Mouse (Mus musculus) embryonic fibroblast, embryonic 13.5 days (primary cell): ENCODE data around the gene Snai3. TPM values are rescaled to one million over a fixed set of nuclear protein-coding genes. Genes with fewer than 3 reads are reported as not detected.

ENCODE experiments used
- H3K27ac ChIP-seq: 2 replicates; pipeline ENCODE4 v1.5.1; 2012; ENCODE audit warnings: low read length, control low read depth, inconsistent platforms; ENCODE audit not compliant: insufficient read depth
- H3K4me1 ChIP-seq: 2 replicates; pipeline ENCODE4 v1.6.1; 2011; ENCODE audit warnings: low read length; ENCODE audit not compliant: control insufficient read depth, insufficient read depth
- H3K4me3 ChIP-seq: 2 replicates; pipeline ENCODE4 v1.5.1; 2011; ENCODE audit warnings: mild to moderate bottlenecking, control low read depth, low read length; ENCODE audit not compliant: insufficient read depth
- CTCF ChIP-seq: IDR thresholded peaks from 2 replicates; pipeline ENCODE4 v1.5.1; 2011; ENCODE audit warnings: mild to moderate bottlenecking, control low read depth, low read length, moderate library complexity, borderline replicate concordance; ENCODE audit not compliant: insufficient read depth
- POLR2A ChIP-seq: IDR thresholded peaks from 2 replicates; pipeline ENCODE4 v1.6.1; 2011; ENCODE audit warnings: low read depth, mild to moderate bottlenecking, control low read depth, low read length, moderate library complexity
- polyA plus RNA-seq: library from polyadenylated mRNA; stranded (reverse); fragments of >200 nt; gene quantifications from 2 replicates; pipeline ENCODE4 v1.2.4, GENCODE M21; 2011; ENCODE audit warnings: low read depth; ENCODE audit not compliant: missing spikeins, insufficient read length

Snai3 gene
- polyA plus RNA-seq, 1 experiment = not detected

- Histone ChIP-seq H3K4me3 (no peak overlapping the region), H3K4me1 (no peaks in the 10 kb centered on the region), H3K27ac (no peak overlapping the region)
- TF ChIP-seq CTCF (peak; percentile 12; the same call in 1 of the 2 replicates), POLR2A (no peak)
These were observed 27.1 kb downstream of the Snai3 start for GRCm38 (mm10) chr8:122433269-122433905.

- Histone ChIP-seq H3K4me3 (peak within 1 kb of the TSS; percentile 70), H3K27ac (no peak within 1 kb of the TSS), H3K4me1 (no peaks in the 10 kb centered on the region)
- TF ChIP-seq CTCF (no peak), POLR2A (peak; percentile 93)
These were observed 27.9 kb downstream of the Snai3 start, which contains the start of gene Cyba for GRCm38 (mm10) chr8:122432443-122433268. TSS of gene Cyba (minus strand) at chr8:122432930.

GRCm38 (mm10) chr8:122431694-122432442 is 28.7 kb downstream of the Snai3 start:
- peak overlapping the region; percentile 70 for H3K4me3 ChIP-seq
- H3K27ac ChIP-seq = no peak overlapping the region
- TF ChIP-seq CTCF (no peak), POLR2A (no peak)
- no peaks in the 10 kb centered on the region for H3K4me1 ChIP-seq

GRCm38 (mm10) chr8:122430646-122431045 is 29.9 kb downstream of the Snai3 start:
- Histone ChIP-seq H3K27ac (no peak overlapping the region), H3K4me3 (no peak overlapping the region), H3K4me1 (no peaks in the 10 kb centered on the region)
- no peak for TF ChIP-seq POLR2A
- no peak for TF ChIP-seq CTCF

GRCm38 (mm10) chr8:122430058-122430636 is 30.4 kb downstream of the Snai3 start:
- no peak overlapping the region for H3K27ac ChIP-seq
- H3K4me3 ChIP-seq = no peak overlapping the region
- TF ChIP-seq POLR2A = no peak
- TF ChIP-seq CTCF = no peak
- no peaks in the 10 kb centered on the region for H3K4me1 ChIP-seq

GRCm38 (mm10) chr8:122428163-122428562 is 32.4 kb downstream of the Snai3 start:
- no peak overlapping the region for H3K27ac ChIP-seq
- H3K4me3 ChIP-seq = no peak overlapping the region
- TF ChIP-seq POLR2A (no peak), CTCF (no peak)
- 0 out of 2 replicates have a peak, but pooled peaks cover 4% of the 10 kb centered on the region for H3K4me1 ChIP-seq

GRCm38 (mm10) chr8:122427607-122428006 is 32.9 kb downstream of the Snai3 start:
- Histone ChIP-seq H3K4me1 (0 out of 2 replicates have a peak, but pooled peaks cover 4% of the 10 kb centered on the region), H3K4me3 (no peak overlapping the region), H3K27ac (no peak overlapping the region)
- TF ChIP-seq CTCF = no peak
- TF ChIP-seq POLR2A = no peak

- Histone ChIP-seq H3K27ac (no peak overlapping the region), H3K4me1 (0 out of 2 replicates have a peak, but pooled peaks cover 4% of the 10 kb centered on the region), H3K4me3 (no peak overlapping the region)
- TF ChIP-seq POLR2A = no peak
- TF ChIP-seq CTCF = no peak
These were observed 34.4 kb downstream of the Snai3 start for GRCm38 (mm10) chr8:122426145-122426544.

- TF ChIP-seq POLR2A = no peak
- no peak for TF ChIP-seq CTCF
- Histone ChIP-seq H3K4me3 (no peak overlapping the region), H3K27ac (no peak overlapping the region), H3K4me1 (peaks cover 7% of the 10 kb centered on the region; the same call in 1 of the 2 replicates)
These were observed 36.9 kb downstream of the Snai3 start for GRCm38 (mm10) chr8:122423659-122424058.

GRCm38 (mm10) chr8:122423217-122423616 is 37.3 kb downstream of the Snai3 start:
- H3K27ac ChIP-seq = no peak overlapping the region
- no peak for TF ChIP-seq POLR2A
- no peak for TF ChIP-seq CTCF
- H3K4me3 ChIP-seq = no peak overlapping the region
- peaks cover 7% of the 10 kb centered on the region; the same call in 1 of the 2 replicates for H3K4me1 ChIP-seq
